Mouse (Mus musculus): ENCODE measurements around the gene Syn3. TPM values are rescaled to one million over a fixed set of nuclear protein-coding genes. Genes with fewer than 3 reads are reported as not detected.
A peak's percentile ranks its signal among the peaks of the same experiment; 100 is the strongest.

The Syn3 gene
- polyA plus RNA-seq, 1 experiment = 3.3 TPM

GRCm38 (mm10) chr10:86359208-86359607, 139.5 kb downstream of the Syn3 start:
- WGBS = 75% methylated on average over 2 of the region's 2 CpGs
- DNase-seq = no peak
- TF ChIP-seq CTCF (conservative IDR thresholded peaks at IDR 0.05; ENCODE audit: insufficient read depth, insufficient read length, low read depth, low read length) (no peak), POLR2A (IDR thresholded peaks at IDR 0.05; ENCODE audit: low read depth, low read length) (no peak)
- Histone ChIP-seq H3K27me3 (replicated peaks; ENCODE audit: control insufficient read depth, insufficient read depth, low read length) (no peaks in the 10 kb centered on the region), H3K27ac (ENCODE audit: insufficient read depth, low read depth, low read length) (no peak overlapping the region), H3K36me3 (ENCODE audit: control insufficient read depth, insufficient read depth, low read length) (no peaks in the 10 kb centered on the region), H3K4me1 (ENCODE audit: control insufficient read depth, insufficient read depth, low read length) (0 out of 2 replicates have a peak, but pooled peaks cover 3% of the 10 kb centered on the region), H3K4me3 (ENCODE audit: insufficient read depth, low read depth, low read length) (no peak overlapping the region)

GRCm38 (mm10) chr10:86358307-86358975, 140.3 kb downstream of the Syn3 start:
- H3K27ac ChIP-seq (ENCODE audit: insufficient read depth, low read depth, low read length) = no peak overlapping the region
- 81% methylated on average over 7 of the region's 7 CpGs for WGBS
- TF ChIP-seq POLR2A (IDR thresholded peaks at IDR 0.05; ENCODE audit: low read depth, low read length) (no peak), CTCF (conservative IDR thresholded peaks at IDR 0.05; ENCODE audit: insufficient read depth, insufficient read length, low read depth, low read length) (no peak)
- H3K27me3 ChIP-seq (replicated peaks; ENCODE audit: control insufficient read depth, insufficient read depth, low read length) = no peaks in the 10 kb centered on the region
- no peak overlapping the region for H3K4me3 ChIP-seq (ENCODE audit: insufficient read depth, low read depth, low read length)
- H3K36me3 ChIP-seq (ENCODE audit: control insufficient read depth, insufficient read depth, low read length) = no peaks in the 10 kb centered on the region
- DNase-seq = no peak
- 0 out of 2 replicates have a peak, but pooled peaks cover 3% of the 10 kb centered on the region for H3K4me1 ChIP-seq (ENCODE audit: control insufficient read depth, insufficient read depth, low read length)

- no peak overlapping the region for H3K4me3 ChIP-seq (ENCODE audit: insufficient read depth, low read depth, low read length)
- WGBS = 58% methylated on average over 5 of the region's 5 CpGs
- peak; percentile 72 for DNase-seq
- H3K36me3 ChIP-seq (ENCODE audit: control insufficient read depth, insufficient read depth, low read length) = no peaks in the 10 kb centered on the region
- H3K27ac ChIP-seq (ENCODE audit: insufficient read depth, low read depth, low read length) = no peak overlapping the region
- H3K27me3 ChIP-seq (replicated peaks; ENCODE audit: control insufficient read depth, insufficient read depth, low read length) = no peaks in the 10 kb centered on the region
- H3K4me1 ChIP-seq (ENCODE audit: control insufficient read depth, insufficient read depth, low read length) = 0 out of 2 replicates have a peak, but pooled peaks cover 3% of the 10 kb centered on the region
- TF ChIP-seq CTCF (conservative IDR thresholded peaks at IDR 0.05; ENCODE audit: insufficient read depth, insufficient read length, low read depth, low read length) (peak; percentile 49), POLR2A (IDR thresholded peaks at IDR 0.05; ENCODE audit: low read depth, low read length) (no peak)
Observed at GRCm38 (mm10) chr10:86356819-86357563, 141.7 kb downstream of the Syn3 start.

GRCm38 (mm10) chr10:86352521-86352920, 146.2 kb downstream of the Syn3 start:
- TF ChIP-seq POLR2A (IDR thresholded peaks at IDR 0.05; ENCODE audit: low read depth, low read length) = no peak
- TF ChIP-seq CTCF (conservative IDR thresholded peaks at IDR 0.05; ENCODE audit: insufficient read depth, insufficient read length, low read depth, low read length) = no peak
- no peaks in the 10 kb centered on the region for H3K27me3 ChIP-seq (replicated peaks; ENCODE audit: control insufficient read depth, insufficient read depth, low read length)
- 98% methylated on average over 3 of the region's 3 CpGs for WGBS

GRCm38 (mm10) chr10:86351287-86351686, 147.4 kb downstream of the Syn3 start:
- peak; percentile 51 for DNase-seq
- H3K36me3 ChIP-seq (ENCODE audit: control insufficient read depth, insufficient read depth, low read length) = peaks cover 18% of the 10 kb centered on the region
- peaks cover 4% of the 10 kb centered on the region; the same call in 1 of the 2 replicates for H3K4me1 ChIP-seq (ENCODE audit: control insufficient read depth, insufficient read depth, low read length)
- TF ChIP-seq CTCF (conservative IDR thresholded peaks at IDR 0.05; ENCODE audit: insufficient read depth, insufficient read length, low read depth, low read length) (no peak), POLR2A (IDR thresholded peaks at IDR 0.05; ENCODE audit: low read depth, low read length) (no peak)
- 42% methylated on average over 2 of the region's 2 CpGs for WGBS
- H3K27me3 ChIP-seq (replicated peaks; ENCODE audit: control insufficient read depth, insufficient read depth, low read length) = no peaks in the 10 kb centered on the region
- no peak overlapping the region for H3K4me3 ChIP-seq (ENCODE audit: insufficient read depth, low read depth, low read length)
- peak overlapping the region; percentile 33; the same call in 1 of the 2 replicates for H3K27ac ChIP-seq (ENCODE audit: insufficient read depth, low read depth, low read length)

More at GRCm38 (mm10) chr10:86352521-86352920, 146.2 kb downstream of the Syn3 start:
- H3K27ac ChIP-seq (ENCODE audit: insufficient read depth, low read depth, low read length) = no peak overlapping the region
- peaks cover 3% of the 10 kb centered on the region; the same call in 1 of the 2 replicates for H3K4me1 ChIP-seq (ENCODE audit: control insufficient read depth, insufficient read depth, low read length)
- no peak overlapping the region for H3K4me3 ChIP-seq (ENCODE audit: insufficient read depth, low read depth, low read length)
- no peak for DNase-seq
- peaks cover 10% of the 10 kb centered on the region; the same call in 1 of the 2 replicates for H3K36me3 ChIP-seq (ENCODE audit: control insufficient read depth, insufficient read depth, low read length)

- H3K27me3 ChIP-seq (replicated peaks; ENCODE audit: control insufficient read depth, insufficient read depth, low read length) = no peaks in the 10 kb centered on the region
- H3K4me3 ChIP-seq (ENCODE audit: insufficient read depth, low read depth, low read length) = no peak overlapping the region
- TF ChIP-seq CTCF (conservative IDR thresholded peaks at IDR 0.05; ENCODE audit: insufficient read depth, insufficient read length, low read depth, low read length) (no peak), POLR2A (IDR thresholded peaks at IDR 0.05; ENCODE audit: low read depth, low read length) (no peak)
- H3K36me3 ChIP-seq (ENCODE audit: control insufficient read depth, insufficient read depth, low read length) = peaks cover 35% of the 10 kb centered on the region
- peak; percentile 57 for DNase-seq
- peaks cover 27% of the 10 kb centered on the region for H3K4me1 ChIP-seq (ENCODE audit: control insufficient read depth, insufficient read depth, low read length)
- H3K27ac ChIP-seq (ENCODE audit: insufficient read depth, low read depth, low read length) = 0 out of 2 replicates have a peak overlapping the region, but pooled peaks have one; percentile 5
- 10% methylated on average over 3 of the region's 3 CpGs for WGBS
Observed at GRCm38 (mm10) chr10:86346235-86346840, 152.4 kb downstream of the Syn3 start.
